ENCODE assay signal across 19 mouse cellular contexts in the genomic region with DNA sequence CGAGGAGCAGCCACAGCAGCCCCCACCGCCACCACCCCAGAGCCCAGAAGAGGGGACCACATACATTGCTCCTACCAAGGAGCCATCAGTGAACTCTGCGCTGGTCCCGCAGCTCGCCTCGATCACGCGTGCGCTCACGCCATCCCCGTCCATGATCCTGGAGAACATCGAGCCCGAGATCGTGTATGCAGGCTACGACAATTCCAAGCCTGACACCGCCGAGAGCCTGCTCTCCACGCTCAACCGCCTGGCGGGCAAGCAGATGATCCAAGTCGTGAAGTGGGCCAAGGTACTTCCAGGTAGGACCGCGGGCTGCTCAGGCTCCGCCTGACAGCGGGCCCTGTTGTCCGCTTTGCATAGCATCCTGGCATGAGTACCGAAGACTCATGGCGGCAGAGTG.
"Had no signal": no experiment of that assay in that cellular context is flagged by ENCODE, and none has a peak within 500 bp of the region (broad histone marks: within the 10 kb centered on the region; RNA-seq: fewer than 3 reads in every experiment).

No protein-coding gene starts in this region.

- H3K4me2 ChIP-seq: kidney, embryonic 15.5 days; liver, embryonic 13.5 days; midbrain, embryonic 13.5 days; neural tube, embryonic 13.5 days had no signal

- ATAC-seq: midbrain, embryonic 16.5 days had no signal

- H3K36me3 ChIP-seq: kidney, embryonic 15.5 days; liver, embryonic 13.5 days; midbrain, embryonic 10.5 days; midbrain, embryonic 13.5 days; neural tube, embryonic 13.5 days had no signal

- H3K4me3 ChIP-seq: kidney, embryonic 15.5 days; left cerebral cortex, adult 2 months; liver, embryonic 13.5 days; midbrain, embryonic 10.5 days; midbrain, embryonic 13.5 days; myocyte; neural tube, embryonic 13.5 days had no signal

- H3K27me3 ChIP-seq: kidney, embryonic 15.5 days; liver, embryonic 13.5 days; midbrain, embryonic 13.5 days; neural tube, embryonic 13.5 days had no signal

- H3K9ac ChIP-seq: kidney, embryonic 15.5 days; liver, embryonic 13.5 days; midbrain, embryonic 13.5 days; neural tube, embryonic 13.5 days had no signal

- H3K9me3 ChIP-seq: kidney, embryonic 15.5 days; liver, embryonic 13.5 days; midbrain, embryonic 10.5 days; midbrain, embryonic 13.5 days; neural tube, embryonic 13.5 days had no signal

- H3K27ac ChIP-seq: kidney, embryonic 15.5 days; left cerebral cortex, adult 2 months; liver, embryonic 13.5 days; midbrain, embryonic 10.5 days; midbrain, embryonic 13.5 days; neural tube, embryonic 13.5 days had no signal

- DNase-seq: kidney, adult 8-10 months; kidney, postnatal 10 days; kidney, postnatal 36 days; layer of hippocampus, postnatal 36 days; liver, embryonic 13.5 days; lung, adult 2 months; lung, postnatal 14 days; lung, postnatal 4 days; retina, postnatal 1 day; right cerebral cortex, postnatal 25 days; spleen, adult 18-20 months; thymus, postnatal 36 days had no signal

- H3K4me1 ChIP-seq: kidney, embryonic 15.5 days; liver, embryonic 13.5 days; midbrain, embryonic 10.5 days; midbrain, embryonic 13.5 days had no signal
